Mouse (Mus musculus): ENCODE measurements around the gene Ldlrad2. TPM values are rescaled to one million over a fixed set of nuclear protein-coding genes. Genes with fewer than 3 reads are reported as not detected.

Gene Ldlrad2
- polyA plus RNA-seq, 1 experiment, result not detected

DNA sequence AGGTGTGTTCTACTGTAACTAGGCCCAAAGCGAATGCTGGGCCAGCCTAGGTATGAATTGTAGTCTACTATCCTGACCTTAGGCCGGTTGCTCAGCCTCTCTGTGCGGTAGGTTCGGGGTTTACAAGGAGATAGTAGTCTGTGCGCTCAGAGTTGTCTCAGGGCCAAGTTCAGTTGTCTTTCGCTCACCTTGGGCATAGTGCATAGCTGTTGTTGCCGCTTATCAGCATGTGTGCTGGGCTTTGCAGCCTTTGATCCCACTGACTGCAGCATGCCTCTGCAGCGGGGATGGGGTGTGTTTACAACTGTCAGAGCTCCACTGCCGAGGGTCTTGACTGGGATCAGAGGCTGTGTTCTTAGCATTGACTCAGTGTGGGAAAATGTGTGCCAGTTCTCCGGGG is 31.4 kb downstream of the Ldlrad2 start:
- H3K4me1 ChIP-seq (ENCODE audit: control insufficient read depth, insufficient read depth, low read length), result no peaks in the 10 kb centered on the region
- WGBS, result 75% methylated on average over 10 of the region's 10 CpGs
- H3K27ac ChIP-seq (ENCODE audit: control insufficient read depth, insufficient read depth, low read depth, low read length, poor library complexity), result no peak overlapping the region
- TF ChIP-seq CTCF (IDR thresholded peaks at IDR 0.05; ENCODE audit: control insufficient read depth, insufficient read depth, low read length), result no peak
- H3K4me3 ChIP-seq (replicated peaks; ENCODE audit: control insufficient read depth, low read depth, low read length), result no peak overlapping the region

GRCm38 (mm10) chr4:137540356-137540755 is 34.0 kb downstream of the Ldlrad2 start:
- no peak for TF ChIP-seq POLR2A (IDR thresholded peaks at IDR 0.05; ENCODE audit: borderline replicate concordance, control insufficient read depth, low read depth, low read length)
- no peak for TF ChIP-seq CTCF (IDR thresholded peaks at IDR 0.05; ENCODE audit: control insufficient read depth, insufficient read depth, low read length)
- Histone ChIP-seq H3K4me3 (replicated peaks; ENCODE audit: control insufficient read depth, low read depth, low read length) (no peak overlapping the region), H3K4me1 (ENCODE audit: control insufficient read depth, insufficient read depth, low read length) (no peaks in the 10 kb centered on the region), H3K27ac (ENCODE audit: control insufficient read depth, insufficient read depth, low read depth, low read length, poor library complexity) (no peak overlapping the region)
- 59% methylated on average over 14 of the region's 14 CpGs for WGBS

DNA sequence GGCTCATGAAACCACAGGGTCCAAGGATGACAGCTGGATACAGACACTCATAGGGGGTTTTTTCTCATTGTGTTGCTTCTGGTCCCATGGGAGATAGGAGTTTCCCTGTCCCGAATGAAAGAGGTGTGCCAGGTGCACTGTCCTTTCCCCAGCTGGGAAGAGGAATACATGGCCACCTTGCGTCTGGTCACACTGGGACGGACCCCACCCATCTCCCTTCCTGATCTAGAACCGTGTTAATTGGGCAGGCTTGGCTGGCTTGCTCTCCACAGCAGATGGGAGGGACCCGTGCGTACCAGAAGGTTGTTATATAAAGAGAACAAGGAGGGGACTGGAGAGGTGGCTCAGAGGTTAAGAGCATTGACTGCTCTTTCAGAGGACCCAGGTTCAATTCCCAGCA is 46.5 kb downstream of the Ldlrad2 start:
- WGBS, result 88% methylated on average over 6 of the region's 6 CpGs
- Histone ChIP-seq H3K27ac (ENCODE audit: control insufficient read depth, insufficient read depth, low read depth, low read length, poor library complexity) (no peak overlapping the region), H3K4me1 (ENCODE audit: control insufficient read depth, insufficient read depth, low read length) (no peaks in the 10 kb centered on the region), H3K4me3 (replicated peaks; ENCODE audit: control insufficient read depth, low read depth, low read length) (no peak overlapping the region)
- TF ChIP-seq CTCF (IDR thresholded peaks at IDR 0.05; ENCODE audit: control insufficient read depth, insufficient read depth, low read length) (no peak), POLR2A (IDR thresholded peaks at IDR 0.05; ENCODE audit: borderline replicate concordance, control insufficient read depth, low read depth, low read length) (no peak)

- H3K27ac ChIP-seq (ENCODE audit: control insufficient read depth, insufficient read depth, low read depth, low read length, poor library complexity), result no peak overlapping the region
- WGBS, result 74% methylated on average over 4 of the region's 4 CpGs
- H3K4me3 ChIP-seq (replicated peaks; ENCODE audit: control insufficient read depth, low read depth, low read length), result no peak overlapping the region
- TF ChIP-seq CTCF (IDR thresholded peaks at IDR 0.05; ENCODE audit: control insufficient read depth, insufficient read depth, low read length) (no peak), POLR2A (IDR thresholded peaks at IDR 0.05; ENCODE audit: borderline replicate concordance, control insufficient read depth, low read depth, low read length) (no peak)
- H3K4me1 ChIP-seq (ENCODE audit: control insufficient read depth, insufficient read depth, low read length), result no peaks in the 10 kb centered on the region
Observed at GRCm38 (mm10) chr4:137527368-137527767, 47.0 kb downstream of the Ldlrad2 start.

DNA sequence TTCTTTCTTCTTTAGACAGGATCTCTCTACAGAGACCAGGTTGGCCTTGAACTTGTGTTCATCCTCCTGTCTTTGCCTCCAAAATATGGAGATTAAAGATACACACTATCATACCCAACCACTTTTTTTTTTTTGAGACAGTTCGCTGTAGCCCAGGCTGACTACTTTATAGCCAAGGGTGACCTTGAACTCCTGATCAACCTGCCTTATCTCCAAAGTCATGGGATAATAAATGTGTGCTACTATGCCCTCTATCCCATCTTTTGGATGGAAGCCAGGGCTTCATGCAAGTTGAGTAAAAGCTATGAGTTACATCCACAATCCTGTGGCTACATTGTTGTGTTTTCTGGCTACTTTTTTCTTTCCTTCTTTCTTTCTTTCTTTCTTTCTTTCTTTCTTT is 48.9 kb downstream of the Ldlrad2 start:
- no peak for TF ChIP-seq CTCF (IDR thresholded peaks at IDR 0.05; ENCODE audit: control insufficient read depth, insufficient read depth, low read length)
- no peak for TF ChIP-seq POLR2A (IDR thresholded peaks at IDR 0.05; ENCODE audit: borderline replicate concordance, control insufficient read depth, low read depth, low read length)
- Histone ChIP-seq H3K4me1 (ENCODE audit: control insufficient read depth, insufficient read depth, low read length) (no peaks in the 10 kb centered on the region), H3K27ac (ENCODE audit: control insufficient read depth, insufficient read depth, low read depth, low read length, poor library complexity) (no peak overlapping the region), H3K4me3 (replicated peaks; ENCODE audit: control insufficient read depth, low read depth, low read length) (no peak overlapping the region)
- WGBS, result 83% methylated on average over 1 of the region's 1 CpGs

Other genes with a start within 250 kb of the Ldlrad2 start
- 86.6 and 133 TPM in 2 replicates for gene Cdc42, start 216.8 kb downstream of the Ldlrad2 start, polyA plus RNA-seq (2011; ENCODE audit: insufficient read depth, insufficient read length, low replicate concordance, missing spikeins)
- gene Cela3a, start 164.8 kb downstream of the Ldlrad2 start, polyA plus RNA-seq (2011; ENCODE audit: insufficient read depth, insufficient read length, low replicate concordance, missing spikeins), result not detected in 2 replicates
- gene Cela3b, start 144.0 kb downstream of the Ldlrad2 start, polyA plus RNA-seq (2011; ENCODE audit: insufficient read depth, insufficient read length, low replicate concordance, missing spikeins), result not detected in 2 replicates
- not detected in 2 replicates for gene 1700013G24Rik, start 121.3 kb downstream of the Ldlrad2 start, polyA plus RNA-seq (2011; ENCODE audit: insufficient read depth, insufficient read length, low replicate concordance, missing spikeins)
- 4.3 and 5.4 TPM in 2 replicates for gene Hspg2, start 105.8 kb downstream of the Ldlrad2 start, polyA plus RNA-seq (2011; ENCODE audit: insufficient read depth, insufficient read length, low replicate concordance, missing spikeins)
- 108 and 168 TPM in 2 replicates for gene Usp48, start 19.2 kb upstream of the Ldlrad2 start, polyA plus RNA-seq (2011; ENCODE audit: insufficient read depth, insufficient read length, low replicate concordance, missing spikeins)
- 2.0 and 3.0 TPM in 2 replicates for gene Rap1gap, start 90.2 kb upstream of the Ldlrad2 start, polyA plus RNA-seq (2011; ENCODE audit: insufficient read depth, insufficient read length, low replicate concordance, missing spikeins)
- gene Alpl, start 221.8 kb upstream of the Ldlrad2 start, polyA plus RNA-seq (2011; ENCODE audit: insufficient read depth, insufficient read length, low replicate concordance, missing spikeins), result 5.7 and 7.1 TPM in 2 replicates